Mouse (Mus musculus): ENCODE data around the gene Tanc1.
A peak's percentile ranks its signal among the peaks of the same experiment; 100 is the strongest.
"Not testable (repeated sequence)": the region's sequence is repeated elsewhere in the genome, so short reads cannot be mapped to it uniquely, and the experiment has no call there.

The Tanc1 gene

DNA sequence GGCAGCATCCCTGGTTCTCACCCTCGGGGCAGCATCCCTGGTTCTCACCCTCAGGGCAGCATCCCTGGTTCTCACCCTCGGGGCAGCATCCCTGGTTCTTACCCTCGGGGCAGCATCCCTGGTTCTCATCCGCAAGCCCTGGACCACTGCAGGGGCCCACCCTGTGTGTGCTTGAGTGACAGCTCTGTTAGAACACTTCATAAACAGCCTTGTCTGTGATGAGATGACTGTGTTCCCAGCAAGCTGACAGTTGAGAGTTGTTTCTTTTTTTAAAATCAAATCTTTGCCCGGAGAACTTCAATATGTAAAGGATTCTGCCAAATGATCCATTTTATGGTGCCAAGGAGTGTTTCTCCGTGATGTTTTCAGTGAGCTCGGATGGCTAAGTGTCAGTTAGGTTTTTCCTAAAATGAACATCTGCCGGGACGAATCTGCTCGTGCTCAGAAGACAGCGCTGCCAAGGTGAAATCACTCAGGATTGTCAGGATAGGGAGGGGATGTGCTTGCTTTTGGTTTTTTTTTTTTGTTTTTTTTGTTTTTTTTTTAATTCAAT is 216.3 kb downstream of the Tanc1 start:
- no peak for DNase-seq (ENCODE audit: low read depth, low spot score)

DNA sequence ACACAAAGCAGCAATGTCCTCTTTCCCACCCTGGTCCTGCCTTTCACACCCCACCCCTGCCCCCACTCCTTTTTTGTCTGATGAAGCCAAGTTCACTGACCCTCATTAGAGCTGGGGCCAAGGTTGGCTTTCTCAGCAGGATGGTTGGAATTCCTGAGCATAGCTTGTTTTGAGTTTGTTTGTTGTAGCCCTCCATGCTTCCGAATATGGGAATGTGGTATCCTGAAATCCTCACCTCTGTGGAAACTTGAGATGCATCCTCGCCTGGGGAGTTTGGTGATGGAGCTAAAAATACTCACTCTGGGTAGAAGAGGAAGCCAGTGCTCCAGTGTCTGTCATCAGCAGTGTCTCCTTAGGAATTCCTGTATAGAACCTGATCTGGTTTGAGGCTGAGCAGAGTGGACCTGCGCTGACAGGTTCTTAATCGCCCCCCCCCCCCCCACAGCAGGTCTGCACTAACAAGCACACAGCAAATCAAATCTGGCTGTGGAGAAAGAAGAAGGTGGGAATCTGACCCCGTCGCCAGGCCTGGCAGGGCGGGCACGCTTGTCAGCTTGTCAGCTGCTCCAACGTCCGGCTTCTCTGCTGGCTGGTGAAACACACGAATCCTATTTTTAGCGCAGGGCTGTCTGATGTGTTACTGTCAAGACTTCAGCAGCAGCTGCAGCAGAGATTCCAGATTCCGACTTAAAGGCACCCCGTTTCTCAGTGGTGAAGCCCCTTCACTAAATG is 217.1 kb downstream of the Tanc1 start:
- DNase-seq (ENCODE audit: low read depth, low spot score), result peak; percentile 86

DNA sequence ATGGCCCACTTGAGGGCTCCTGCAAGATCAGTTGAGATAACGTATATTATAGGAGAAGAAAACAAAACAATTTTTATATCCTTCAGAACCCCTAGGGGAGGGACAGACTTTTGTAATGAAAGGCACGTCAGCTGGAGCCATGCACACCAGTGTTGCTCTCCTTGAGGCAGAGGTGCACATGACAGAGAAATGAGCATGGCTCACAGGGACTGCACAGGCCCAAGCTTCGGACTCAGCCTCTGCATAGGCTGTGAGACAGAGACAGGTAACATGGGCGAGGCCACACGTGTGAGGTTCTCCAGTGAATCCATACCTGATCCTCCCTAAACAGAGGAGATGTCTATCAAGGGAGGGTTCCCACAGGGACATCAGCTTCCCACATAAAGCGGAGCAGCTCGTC is 217.9 kb downstream of the Tanc1 start:
- DNase-seq (ENCODE audit: low read depth, low spot score), result no peak

DNA sequence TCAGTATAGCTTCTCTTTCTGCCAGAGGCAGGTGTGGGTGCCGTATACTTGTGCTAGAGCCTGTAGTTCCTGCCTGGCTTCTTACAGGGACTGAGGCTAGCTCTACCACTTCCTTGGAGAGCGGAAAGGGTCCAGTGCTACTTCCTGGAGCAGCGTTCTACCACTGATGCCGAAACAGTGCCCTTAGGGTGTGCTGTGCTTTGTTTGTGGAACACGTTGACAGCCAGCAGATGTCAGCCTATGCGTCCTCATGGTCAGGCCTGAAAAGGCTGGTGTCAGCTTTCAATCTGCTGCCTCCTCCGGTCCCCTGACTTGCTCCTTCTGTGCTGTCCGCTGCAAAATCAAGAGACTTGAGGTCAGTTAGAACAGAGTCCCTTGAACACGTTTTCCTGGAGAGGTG is 218.3 kb downstream of the Tanc1 start:
- no peak for DNase-seq (ENCODE audit: low read depth, low spot score)

DNA sequence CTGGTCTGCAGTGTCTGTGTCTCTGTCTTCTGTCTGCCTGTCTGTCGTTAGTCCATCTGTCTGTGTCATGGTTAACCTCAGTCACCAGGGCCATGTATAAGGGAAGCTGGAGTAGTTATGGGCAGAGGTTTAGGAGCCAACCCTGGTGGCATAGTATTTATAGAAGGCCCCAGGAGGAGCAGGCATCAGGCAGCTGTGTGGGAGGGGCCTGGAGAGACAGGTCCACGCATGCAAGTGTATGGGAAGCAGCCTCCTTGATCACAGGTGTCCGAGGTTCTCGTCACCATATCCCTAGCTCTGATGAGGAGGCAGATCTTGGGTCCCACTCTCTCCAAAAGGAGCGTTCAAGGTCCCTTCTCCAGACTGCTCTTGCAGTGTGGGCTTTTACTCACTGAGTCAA is 219.1 kb downstream of the Tanc1 start:
- DNase-seq (ENCODE audit: low read depth, low spot score), result no peak

DNA sequence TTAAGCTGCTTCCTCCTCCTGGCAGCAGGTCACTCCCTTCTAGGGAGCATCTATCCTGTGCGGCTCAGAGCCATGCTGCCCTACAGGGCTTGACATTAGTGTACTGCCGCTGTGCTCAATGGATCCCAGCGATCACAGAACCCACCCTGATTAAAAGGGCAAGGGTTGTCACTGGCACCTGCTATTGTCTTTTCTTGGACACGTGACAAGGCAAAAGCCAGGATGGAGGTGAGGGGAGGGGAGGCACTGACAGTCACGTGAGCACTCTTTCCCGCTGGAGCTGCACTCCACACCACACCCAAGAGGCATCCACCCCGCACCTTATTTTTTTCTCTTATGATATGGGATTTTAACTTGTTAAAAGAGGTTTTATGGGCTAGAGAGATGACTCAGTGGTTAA is 220.0 kb downstream of the Tanc1 start:
- peak; percentile 65 for DNase-seq (ENCODE audit: low read depth, low spot score)

DNA sequence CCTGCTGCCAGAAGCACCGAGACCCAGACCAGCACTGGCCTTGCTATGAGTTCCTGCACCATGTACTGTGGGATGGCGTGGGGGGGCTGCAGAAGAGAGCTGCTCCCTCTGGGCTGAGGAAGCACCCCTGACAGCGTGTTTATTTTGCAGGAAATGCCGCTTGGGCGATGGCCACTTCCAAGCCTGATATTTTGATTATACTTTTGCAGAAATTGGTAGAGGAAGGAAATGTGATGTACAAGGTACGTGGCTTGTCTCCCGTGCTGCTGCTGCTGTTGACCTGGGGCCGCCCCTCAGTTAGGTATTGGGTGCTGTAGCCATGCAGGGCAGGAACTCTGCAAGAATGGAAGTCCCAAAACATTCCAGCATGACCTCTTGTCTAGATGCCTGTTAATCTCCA is 227.0 kb downstream of the Tanc1 start:
- DNase-seq (ENCODE audit: low read depth, low spot score), result no peak

DNA sequence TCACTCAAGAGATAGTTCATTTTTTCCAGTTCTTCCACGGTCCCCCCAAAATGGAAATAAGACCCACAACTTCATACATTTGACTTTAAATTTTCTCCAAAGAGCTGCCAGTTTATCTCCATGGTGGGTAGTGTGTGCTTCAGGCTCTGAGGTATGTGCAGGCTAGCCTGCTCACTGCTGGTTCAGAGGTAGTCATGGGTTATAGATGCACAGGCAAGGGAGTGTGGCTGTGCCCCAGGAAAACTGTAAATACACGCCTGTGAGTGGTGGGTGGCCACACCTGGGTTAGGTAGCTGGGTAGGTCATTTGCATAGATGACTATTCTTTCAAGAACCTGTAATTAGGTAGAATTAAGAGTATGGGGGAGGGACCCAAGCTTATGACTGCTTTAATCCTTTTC is 227.9 kb downstream of the Tanc1 start:
- no peak for DNase-seq (ENCODE audit: low read depth, low spot score)

DNA sequence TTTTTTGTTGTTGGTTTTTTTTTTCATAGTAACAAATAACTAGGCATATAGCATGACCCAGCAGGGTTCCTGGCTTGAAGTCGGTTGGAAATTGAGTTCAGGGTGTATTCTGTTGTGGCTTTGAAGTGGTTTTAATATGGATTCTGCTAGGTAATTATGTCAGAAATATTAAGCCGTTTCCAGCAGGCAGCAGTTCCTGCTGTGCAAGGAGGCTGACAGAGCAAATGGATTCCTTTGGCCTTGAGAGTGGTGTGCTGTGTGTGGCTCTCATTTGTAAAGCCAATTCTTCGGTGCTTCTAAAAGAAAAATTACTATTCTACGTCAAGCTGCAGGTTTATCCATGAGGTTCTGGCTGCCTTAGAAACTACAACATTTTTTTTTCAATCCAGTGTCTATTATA is 228.3 kb downstream of the Tanc1 start:
- DNase-seq (ENCODE audit: low read depth, low spot score), result no peak

DNA sequence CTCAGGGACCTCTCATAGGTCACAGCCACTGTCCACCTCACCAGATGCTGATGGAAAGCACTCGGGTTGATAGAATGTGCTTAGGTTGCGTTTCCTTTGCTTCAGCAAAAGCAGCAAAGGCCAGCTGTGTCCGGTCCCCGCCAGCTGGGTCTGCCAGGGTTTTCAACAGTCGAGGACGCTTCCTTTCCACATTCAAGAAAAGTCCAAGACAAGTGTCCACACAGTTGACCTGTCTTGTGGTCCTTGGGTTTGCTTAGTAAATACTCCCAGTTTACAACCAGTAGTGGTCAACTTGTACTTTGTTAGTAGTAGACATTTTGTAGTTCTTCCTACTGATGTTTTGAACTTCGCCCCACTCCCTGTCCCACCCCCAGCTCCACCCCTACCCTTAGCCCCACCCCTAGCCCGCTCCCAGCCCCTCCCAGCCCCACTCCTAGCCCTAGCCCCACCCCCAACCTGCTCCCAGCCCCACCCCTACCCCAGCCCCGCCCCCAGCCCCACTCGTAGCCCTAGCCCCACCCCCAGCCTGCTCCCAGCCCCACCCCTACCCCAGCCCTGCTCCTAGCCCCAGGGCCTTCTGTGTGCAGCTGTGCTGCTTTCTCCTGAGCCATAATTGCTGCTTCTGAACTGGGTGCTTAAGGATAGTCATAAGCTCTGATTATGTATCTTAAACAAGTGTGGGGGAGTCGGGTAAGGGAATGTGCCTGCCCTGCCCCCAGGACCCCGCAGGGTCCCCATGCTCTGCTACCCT is 229.5 kb downstream of the Tanc1 start:
- DNase-seq (ENCODE audit: low read depth, low spot score), result peak; percentile 65

DNA sequence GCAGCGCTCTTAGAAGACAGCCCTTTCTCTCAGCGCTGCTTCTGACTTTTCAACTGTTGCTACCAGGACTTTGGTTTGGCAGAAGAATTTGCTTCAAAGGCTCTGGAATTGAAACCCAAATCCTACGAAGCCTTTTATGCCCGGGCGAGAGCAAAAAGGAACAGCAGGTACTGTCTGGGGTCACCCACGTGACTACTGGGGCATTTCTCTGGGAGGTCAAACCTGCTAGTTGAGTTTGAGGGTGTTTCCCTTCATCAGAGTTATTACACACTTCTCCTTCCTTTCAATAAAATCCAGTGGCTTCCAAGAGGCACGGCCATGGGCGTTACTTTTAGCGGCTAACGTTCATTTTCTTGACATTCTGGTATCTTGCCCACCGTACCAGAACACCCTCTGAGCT is 230.1 kb downstream of the Tanc1 start:
- peak; percentile 31 for DNase-seq (ENCODE audit: low read depth, low spot score)

DNA sequence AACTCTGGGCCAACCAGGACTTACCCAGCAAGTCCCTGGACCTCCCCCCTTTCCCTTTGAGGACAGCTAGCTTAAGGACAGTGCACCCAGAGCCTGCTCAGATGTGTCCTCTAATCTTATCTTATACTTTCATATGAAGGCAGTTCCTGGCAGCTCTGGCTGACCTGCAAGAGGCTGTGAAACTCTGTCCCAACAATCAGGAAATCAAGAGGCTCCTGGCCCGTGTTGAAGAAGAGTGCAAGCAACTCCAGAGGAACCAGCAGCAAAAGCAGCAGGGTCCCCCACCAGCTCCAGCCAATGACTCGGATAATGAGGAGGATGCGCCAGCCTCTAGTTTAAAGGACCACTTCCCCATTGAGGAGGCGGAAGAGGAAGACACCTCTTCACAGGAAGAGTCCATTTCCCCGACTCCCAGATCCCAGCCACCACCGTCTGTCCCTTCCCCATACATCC is 230.7 kb downstream of the Tanc1 start:
- DNase-seq (ENCODE audit: low read depth, low spot score), result no peak

DNA sequence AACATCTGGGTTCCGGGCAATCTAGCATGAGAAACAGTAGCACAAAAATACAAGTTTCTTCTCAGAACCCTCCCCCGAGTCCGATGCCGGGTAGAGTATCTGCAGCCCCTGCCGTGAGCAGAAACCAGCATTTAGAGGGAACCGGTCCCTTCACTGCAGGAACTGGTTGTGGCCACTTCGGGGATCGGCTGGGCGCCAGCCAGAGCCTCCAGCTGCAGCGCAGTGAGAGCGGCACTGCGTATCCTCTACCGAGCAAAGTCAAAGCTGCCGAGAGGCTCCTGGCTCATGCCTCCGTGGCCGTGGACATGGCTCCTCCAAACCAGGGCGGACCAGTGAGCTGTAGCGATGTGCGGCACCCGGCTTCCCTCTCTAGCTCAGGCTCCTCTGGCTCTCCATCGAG is 231.3 kb downstream of the Tanc1 start:
- DNase-seq (ENCODE audit: low read depth, low spot score), result no peak

DNA sequence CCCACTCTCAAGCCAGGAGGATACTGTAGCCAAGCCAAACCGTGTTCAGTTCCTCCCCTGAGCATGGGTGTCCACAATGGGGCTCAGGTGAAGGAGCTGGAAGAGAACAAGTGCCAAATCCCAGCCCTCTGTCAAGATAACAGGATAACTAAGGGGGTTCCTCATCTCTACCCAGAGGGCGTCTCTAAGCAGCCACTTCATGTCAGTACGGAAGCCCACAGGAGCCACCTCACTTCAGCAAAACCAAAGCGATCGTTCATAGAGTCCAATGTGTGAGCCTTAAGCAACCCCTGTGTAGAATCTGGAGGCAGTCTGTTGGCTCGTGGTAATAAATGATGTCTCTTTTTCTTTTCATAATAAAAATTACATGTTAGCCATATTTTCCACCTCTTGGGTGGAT is 232.0 kb downstream of the Tanc1 start:
- DNase-seq (ENCODE audit: low read depth, low spot score), result no peak

DNA sequence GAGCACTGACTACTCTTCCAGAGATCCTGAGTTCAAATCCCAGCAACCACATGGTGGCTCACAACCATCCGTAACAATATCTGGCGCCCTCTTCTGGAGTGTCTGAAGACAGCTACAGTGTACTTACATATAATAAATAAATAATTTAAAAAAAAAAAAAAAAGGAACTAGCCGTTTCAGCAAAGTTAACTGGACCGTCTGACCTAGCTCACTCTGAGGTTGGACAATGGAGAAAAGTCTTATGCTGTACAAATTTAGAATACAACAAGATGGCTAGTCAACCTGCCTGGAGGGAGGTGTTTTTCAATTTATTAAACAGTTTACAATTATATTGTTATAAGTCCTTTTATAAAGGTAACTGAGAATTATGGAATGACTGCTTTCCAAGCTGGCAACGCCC is 240.0 kb downstream of the Tanc1 start:
- not testable (repeated sequence) for DNase-seq (ENCODE audit: low read depth, low spot score)

DNA sequence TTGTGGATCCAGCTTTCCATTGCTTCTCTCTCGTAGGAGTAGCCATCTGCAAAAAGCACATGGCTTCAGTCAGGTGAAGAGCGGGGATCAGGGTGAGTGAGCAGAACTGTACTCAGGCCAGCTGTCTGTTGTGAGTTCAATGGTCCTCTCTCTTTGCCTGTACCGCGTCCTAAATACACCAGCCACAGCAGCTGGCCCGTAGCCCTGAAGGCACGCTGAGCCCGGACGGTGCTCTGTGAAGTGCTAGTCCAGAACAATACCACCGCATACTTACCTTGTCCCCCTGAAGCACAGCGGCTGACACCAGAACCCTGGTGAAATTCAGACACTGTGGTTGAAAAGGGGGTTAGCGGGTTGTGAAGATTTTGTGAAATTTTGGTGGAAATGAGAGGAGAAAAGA is 241.1 kb downstream of the Tanc1 start:
- no peak for DNase-seq (ENCODE audit: low read depth, low spot score)

DNA sequence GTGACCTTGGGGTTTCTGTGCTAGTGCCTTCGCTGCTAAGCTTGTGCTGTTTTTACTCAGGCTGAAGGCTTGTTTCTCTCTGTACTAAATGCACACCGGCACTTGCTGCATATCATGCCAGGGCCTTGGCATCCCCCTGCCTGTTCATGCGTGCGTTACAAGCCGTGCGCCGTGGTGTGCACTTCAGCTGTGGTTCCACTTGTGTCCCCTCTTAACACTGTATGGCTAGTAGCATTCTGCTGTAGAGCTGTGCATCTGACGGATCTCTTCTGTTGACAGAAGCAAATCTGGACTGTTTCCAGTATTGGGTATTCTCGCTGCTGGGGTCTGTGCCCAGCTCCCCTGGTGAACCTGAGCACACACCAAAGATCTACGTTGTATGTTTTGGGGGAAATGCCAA is 241.7 kb downstream of the Tanc1 start:
- DNase-seq (ENCODE audit: low read depth, low spot score), result no peak

DNA sequence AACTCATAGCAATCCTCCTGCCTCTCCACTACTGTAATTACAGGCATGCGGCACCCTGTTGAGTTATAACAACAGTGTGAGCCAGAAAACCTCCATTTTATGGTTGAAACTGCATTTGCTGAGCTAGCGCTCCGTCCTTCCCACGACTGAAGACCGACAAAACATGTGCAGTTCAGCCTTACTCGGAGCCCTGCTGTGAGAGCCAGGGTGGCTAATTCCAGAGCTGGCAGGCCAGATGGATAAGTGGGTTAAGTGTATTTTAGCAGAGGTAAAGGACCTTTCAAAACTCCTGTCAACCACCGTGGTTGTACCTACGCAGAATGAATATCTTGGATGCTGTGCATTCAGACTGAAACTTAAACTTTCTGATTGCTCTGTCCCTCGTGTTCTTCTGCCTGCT is 242.5 kb downstream of the Tanc1 start:
- DNase-seq (ENCODE audit: low read depth, low spot score), result peak; percentile 39

DNA sequence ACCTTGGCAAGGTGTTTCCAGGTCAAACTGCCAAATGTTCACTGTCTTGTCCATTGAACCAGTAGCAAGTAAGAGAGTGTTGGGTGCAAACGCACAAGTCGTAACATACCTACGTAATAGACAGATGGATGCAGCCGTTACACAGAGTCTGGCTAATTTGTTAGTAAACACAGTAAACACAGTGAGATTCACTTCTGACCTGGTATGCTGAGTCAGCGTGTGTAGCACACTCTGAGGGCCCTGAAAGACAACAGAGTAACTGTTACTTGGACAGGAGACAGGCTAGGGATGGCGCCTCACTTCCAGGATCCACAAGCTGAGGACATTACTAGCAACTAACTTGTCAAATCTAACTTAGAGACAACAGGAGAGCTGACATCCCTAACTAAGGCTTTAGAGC is 250.8 kb downstream of the Tanc1 start:
- DNase-seq (ENCODE audit: low read depth, low spot score), result no peak

DNA sequence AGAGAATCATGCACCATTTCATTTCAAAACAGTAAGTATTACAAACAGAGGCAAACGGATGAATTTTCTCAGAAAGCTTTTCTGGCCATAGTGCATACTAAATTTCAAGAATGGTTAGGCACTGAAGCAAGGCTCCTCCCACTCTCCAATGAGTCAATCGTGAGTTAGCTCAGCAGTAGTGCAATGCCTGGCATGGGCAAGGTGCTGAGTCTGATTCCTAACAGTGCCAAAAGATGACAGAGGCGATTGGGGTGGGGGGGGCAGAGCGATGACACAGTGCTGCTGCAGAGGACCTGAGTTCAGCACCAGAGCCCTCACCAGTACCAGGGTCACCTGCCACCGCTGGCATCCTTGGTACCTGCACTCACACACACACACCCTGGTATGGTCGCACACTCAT is 258.7 kb downstream of the Tanc1 start:
- no peak for DNase-seq (ENCODE audit: low read depth, low spot score)

DNA sequence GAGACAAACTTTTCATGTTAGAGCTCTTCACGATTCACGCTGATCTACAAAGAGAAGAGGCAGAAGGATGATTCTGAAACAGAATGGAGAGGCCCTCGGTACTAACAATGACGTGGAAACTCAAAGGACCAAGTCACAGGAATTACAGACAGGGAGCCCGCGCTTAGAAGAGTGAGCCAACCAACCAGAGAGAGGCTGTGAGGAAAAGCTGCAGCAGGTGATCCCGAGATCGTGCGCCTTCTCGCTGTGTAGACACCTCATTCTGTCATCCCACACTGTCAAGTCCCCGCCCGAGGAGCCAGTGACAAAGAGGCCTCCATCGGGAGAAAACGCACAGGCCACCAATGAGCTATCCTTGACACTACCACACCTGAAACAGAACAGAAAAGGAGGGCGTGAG is 264.6 kb downstream of the Tanc1 start:
- DNase-seq (ENCODE audit: low read depth, low spot score), result no peak

DNA sequence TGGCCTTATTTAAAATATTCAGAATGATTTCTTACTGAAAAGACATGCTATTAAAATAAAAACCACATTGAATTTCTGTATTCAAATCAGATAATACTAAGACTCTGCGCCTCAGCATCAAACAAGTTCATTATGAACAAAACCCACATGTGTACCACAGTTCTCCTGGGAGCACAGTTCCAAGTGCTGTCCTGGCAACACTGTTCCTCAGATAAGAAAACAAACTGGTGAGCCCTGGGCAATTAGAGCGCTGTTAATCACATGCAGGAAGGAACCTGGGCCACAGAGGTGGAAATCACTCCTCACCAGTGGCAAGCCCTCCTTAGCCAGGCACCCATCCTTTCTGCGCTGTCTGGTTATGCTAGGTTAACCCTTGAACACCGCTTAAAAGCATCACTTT is 265.5 kb downstream of the Tanc1 start:
- no peak for DNase-seq (ENCODE audit: low read depth, low spot score)

DNA sequence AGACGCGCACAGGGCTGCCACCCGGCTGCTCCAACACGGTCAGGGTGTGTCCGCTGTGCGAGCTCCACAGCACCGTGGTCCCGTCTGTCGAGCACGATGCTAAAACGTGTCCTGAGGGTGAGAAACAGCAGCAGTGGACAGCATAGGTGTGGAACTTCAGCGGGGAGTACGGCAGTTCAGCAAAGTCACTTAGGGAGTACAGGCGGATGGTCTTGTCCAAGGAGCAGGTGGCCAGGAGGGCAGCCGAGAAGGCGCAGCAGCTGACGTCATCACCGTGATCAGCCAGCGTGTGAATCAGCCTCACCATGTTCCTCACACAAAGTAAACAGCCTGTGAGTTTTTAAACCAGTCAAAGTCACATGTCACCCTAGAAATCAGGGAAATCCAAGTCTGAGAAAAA is 266.4 kb downstream of the Tanc1 start:
- DNase-seq (ENCODE audit: low read depth, low spot score), result peak; percentile 49
